Mouse (Mus musculus) C2C12 (cell line): Measurements from ENCODE around the gene Cela2a. TPM values are rescaled to one million over a fixed set of nuclear protein-coding genes. Genes with fewer than 3 reads are reported as not detected.

Source experiments
- H3K27me3 ChIP-seq: one replicate; pipeline ENCODE4 v1.6.1; 2011; ENCODE audit not compliant: control insufficient read depth, insufficient read depth, insufficient read length
- H3K36me3 ChIP-seq: one replicate; pipeline ENCODE4 v1.6.1; 2011; ENCODE audit not compliant: control insufficient read depth, insufficient read depth
- H3K4me3 ChIP-seq: one replicate; pipeline ENCODE4 v1.5.1; 2011; ENCODE audit warnings: mild to moderate bottlenecking, control low read depth; ENCODE audit not compliant: poor library complexity, insufficient read depth, severe bottlenecking
- H3K79me2 ChIP-seq: one replicate; pipeline ENCODE4 v1.6.1; 2011; ENCODE audit not compliant: control insufficient read depth, insufficient read depth
- H3K79me3 ChIP-seq: one replicate; pipeline ENCODE4 v1.6.1; 2011; ENCODE audit warnings: low read depth, control low read depth
- H3ac ChIP-seq: one replicate; pipeline ENCODE3; 2011; ENCODE audit warnings: low read depth; ENCODE audit not compliant: control insufficient read depth, insufficient read length
- CEBPB ChIP-seq: IDR thresholded peaks from one replicate; pipeline ENCODE4 v1.6.1; 2011; ENCODE audit warnings: low read depth, mild to moderate bottlenecking, control low read depth, moderate library complexity
- CTCF ChIP-seq: IDR thresholded peaks from one replicate; pipeline ENCODE4 v1.5.1; 2011; ENCODE audit not compliant: control insufficient read depth, insufficient read depth, insufficient read length
- FOSL1 ChIP-seq: IDR thresholded peaks from one replicate; pipeline ENCODE4 v1.8.0; 2011; ENCODE audit warnings: mild to moderate bottlenecking, low read length; ENCODE audit not compliant: poor library complexity, insufficient read depth, severe bottlenecking
- MAX ChIP-seq: IDR thresholded peaks from one replicate; pipeline ENCODE4 v1.6.1; 2011; ENCODE audit warnings: mild to moderate bottlenecking, control low read depth
- MYOD1 ChIP-seq: IDR thresholded peaks from one replicate; pipeline ENCODE4 v1.6.1; 2011; ENCODE audit warnings: low read depth; ENCODE audit not compliant: control insufficient read depth, insufficient read length
- MYOG ChIP-seq: IDR thresholded peaks from one replicate; pipeline ENCODE4 v1.6.1; 2011; ENCODE audit not compliant: control insufficient read depth, insufficient read length; ENCODE audit errors: extremely low read depth
- USF1 ChIP-seq: IDR thresholded peaks from one replicate; pipeline ENCODE4 v1.6.1; 2011; ENCODE audit warnings: low read depth, mild to moderate bottlenecking, control low read depth, moderate library complexity
- polyA plus RNA-seq: library from polyadenylated mRNA; unstranded; fragments of >200 nt; fragmentation: generic; extraction: Trizol; gene quantifications from one replicate; pipeline ENCODE4 v1.2.1, GENCODE M21; 2012; ENCODE audit warnings: missing spikeins

Cela2a gene
- polyA plus RNA-seq, 1 experiment, result not detected

DNA sequence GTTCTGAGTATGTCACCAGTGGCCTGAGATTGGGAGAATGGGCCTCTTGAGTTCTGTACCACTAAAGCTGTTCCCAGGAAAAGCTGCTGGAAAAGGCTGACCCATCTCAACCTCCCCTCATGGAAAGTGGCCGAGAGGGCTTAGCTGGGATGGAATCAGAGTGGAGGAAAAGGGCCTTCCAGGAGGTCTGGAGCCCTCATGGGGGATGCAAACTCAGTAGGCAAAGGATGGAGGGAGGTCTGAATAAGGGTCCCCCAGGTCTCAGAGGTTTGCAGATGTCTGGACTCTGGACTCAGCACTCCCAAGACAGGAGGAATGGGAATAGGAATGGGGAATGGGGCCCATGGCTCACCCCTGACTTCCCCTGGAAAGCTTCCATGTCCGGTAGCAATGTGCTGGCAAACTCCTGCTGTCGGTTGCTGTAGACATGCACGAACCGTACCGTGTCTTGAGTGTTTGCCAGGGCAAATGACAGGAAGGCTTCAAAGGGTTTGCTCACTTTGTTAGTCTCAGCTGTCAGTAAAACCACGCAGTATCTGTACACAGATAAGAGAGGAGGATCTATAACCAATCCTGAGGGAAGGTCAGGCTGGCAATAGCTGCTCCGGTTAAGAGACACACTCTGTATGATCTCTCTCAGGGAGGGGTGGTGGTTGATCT, 56.3 kb downstream of the Cela2a start:
- Histone ChIP-seq H3K79me3 (no peaks in the 10 kb centered on the region), H3K27me3 (no peaks in the 10 kb centered on the region), H3K79me2 (no peaks in the 10 kb centered on the region), H3K36me3 (peaks cover 41% of the 10 kb centered on the region), H3ac (no peak overlapping the region), H3K4me3 (no peak overlapping the region)
- TF ChIP-seq MYOD1 (no peak), MAX (no peak)

DNA sequence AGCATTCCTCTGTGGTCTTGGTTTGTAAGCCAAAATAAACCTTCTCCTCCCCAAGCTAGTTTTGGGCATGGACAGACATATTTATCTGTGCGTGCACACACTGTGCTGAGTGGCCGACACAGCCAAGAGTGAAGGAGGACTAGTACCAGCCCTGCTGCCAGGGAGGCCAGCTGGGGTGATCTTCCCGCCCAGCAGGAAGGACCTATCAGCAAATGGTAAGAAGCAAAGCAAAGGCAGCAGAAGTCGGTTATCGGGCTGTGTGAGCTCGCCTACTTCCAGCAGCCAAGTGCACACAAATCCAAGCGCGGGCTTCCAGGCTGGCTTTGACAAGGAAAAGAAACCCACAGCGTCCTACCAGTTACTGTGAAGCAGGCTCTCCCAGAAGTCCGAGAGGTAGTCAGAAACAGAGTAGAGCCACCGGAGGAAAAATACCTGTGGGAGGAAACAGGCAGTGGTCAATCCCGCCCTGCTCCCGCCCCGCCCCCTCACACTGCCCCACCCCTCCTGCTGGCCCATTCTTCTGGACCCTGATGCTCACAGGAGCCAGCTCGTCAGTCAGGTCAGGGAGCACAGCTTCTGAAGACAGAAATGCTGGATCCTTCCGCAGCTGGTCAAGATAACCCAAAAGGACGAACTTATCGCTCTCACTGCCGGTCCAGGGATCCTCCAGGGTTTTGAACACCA, 58.5 kb downstream of the Cela2a start:
- Histone ChIP-seq H3K4me3 (no peak overlapping the region), H3ac (peak overlapping the region; percentile 54), H3K79me3 (no peaks in the 10 kb centered on the region), H3K36me3 (peaks cover 42% of the 10 kb centered on the region), H3K27me3 (no peaks in the 10 kb centered on the region), H3K79me2 (no peaks in the 10 kb centered on the region)
- TF ChIP-seq MYOD1 (peak; percentile 0), FOSL1 (no peak), USF1 (no peak), MYOG (no peak), CTCF (no peak), CEBPB (no peak), MAX (no peak)

DNA sequence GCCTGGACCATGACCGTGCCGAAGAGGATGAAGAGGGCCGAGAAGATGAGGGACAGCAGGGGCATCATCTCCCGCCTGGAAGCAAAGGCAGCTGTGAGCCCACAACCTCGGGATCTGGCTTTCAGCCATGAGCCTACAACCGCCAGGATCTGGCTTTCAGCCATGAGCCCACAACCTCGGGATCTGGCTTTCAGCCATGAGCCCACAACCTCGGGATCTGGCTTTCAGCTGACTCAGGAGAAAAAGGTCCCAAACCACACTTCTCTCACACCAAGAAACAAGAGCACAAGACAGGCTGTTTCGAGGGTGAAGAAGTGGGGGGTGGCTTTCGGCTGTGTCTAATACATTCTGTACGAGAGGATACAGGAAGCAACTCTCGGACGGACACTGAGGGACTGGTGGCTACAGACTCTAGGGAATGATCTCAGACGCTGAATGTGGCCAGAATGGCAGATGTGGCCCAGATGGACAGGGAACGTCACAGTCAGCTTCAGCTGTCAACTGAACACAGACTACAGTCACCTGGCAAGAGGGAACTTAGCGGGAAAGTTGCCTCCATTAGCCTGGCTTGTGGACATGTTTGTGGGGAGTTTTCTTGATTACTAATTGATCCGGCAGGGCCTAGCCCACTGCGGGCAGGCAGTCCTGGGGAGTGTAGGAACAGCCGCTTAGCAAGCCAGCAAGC, 59.1 kb downstream of the Cela2a start:
- Histone ChIP-seq H3K79me2 (no peaks in the 10 kb centered on the region), H3ac (no peak overlapping the region), H3K79me3 (no peaks in the 10 kb centered on the region), H3K4me3 (no peak overlapping the region), H3K36me3 (peaks cover 48% of the 10 kb centered on the region), H3K27me3 (no peaks in the 10 kb centered on the region)
- peak; percentile 3 for TF ChIP-seq MYOD1
- TF ChIP-seq CEBPB, result no peak

DNA sequence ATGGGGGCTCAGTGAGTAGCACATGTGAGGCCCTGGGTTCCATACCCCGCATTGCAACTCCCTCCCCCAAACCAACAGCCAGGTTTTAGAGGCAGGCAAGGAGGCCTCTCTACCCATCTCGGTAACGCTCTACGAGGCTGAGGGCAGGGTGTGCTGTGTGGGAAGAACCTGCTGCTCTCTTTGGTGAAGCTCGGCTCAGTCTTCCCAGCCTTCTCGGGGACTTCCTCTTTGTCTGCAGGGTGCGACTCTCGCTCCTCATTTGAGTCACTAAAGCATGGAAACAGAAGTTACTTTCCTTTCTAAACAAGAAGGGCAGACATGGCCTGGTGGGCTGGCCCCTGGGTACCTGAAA, 59.7 kb downstream of the Cela2a start:
- Histone ChIP-seq H3K36me3 (peaks cover 50% of the 10 kb centered on the region), H3K79me2 (no peaks in the 10 kb centered on the region), H3K27me3 (no peaks in the 10 kb centered on the region), H3K4me3 (no peak overlapping the region), H3ac (no peak overlapping the region), H3K79me3 (no peaks in the 10 kb centered on the region)
- no peak for TF ChIP-seq CTCF
- no peak for TF ChIP-seq USF1
- no peak for TF ChIP-seq FOSL1
- no peak for TF ChIP-seq MYOG
- TF ChIP-seq MAX, result no peak
- no peak for TF ChIP-seq CEBPB
- TF ChIP-seq MYOD1, result no peak

DNA sequence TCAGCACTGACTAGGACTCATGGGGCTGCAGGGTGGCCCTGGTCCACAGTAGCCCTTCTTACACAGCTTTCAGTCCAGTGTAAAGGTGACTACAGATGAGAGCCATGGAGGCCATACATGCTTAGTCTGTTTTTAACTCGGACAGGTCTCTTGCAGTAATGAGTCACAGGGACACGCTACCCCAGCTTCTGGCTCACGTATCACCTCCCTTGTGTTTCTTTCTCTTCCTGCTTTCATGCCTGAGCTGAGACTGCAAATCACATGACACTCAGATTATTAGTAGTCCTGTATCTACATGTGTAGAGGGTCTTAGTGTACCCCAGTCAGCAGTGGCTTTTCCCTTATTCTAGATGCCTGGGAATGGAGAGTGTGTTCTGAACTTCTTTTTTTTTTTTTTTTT, 61.0 kb downstream of the Cela2a start:
- no peak overlapping the region for H3K4me3 ChIP-seq
- H3K27me3 ChIP-seq, result no peaks in the 10 kb centered on the region
- peaks cover 42% of the 10 kb centered on the region for H3K36me3 ChIP-seq
- no peaks in the 10 kb centered on the region for H3K79me2 ChIP-seq
- H3K79me3 ChIP-seq, result no peaks in the 10 kb centered on the region
- TF ChIP-seq MAX (no peak), FOSL1 (no peak), CTCF (no peak), MYOD1 (no peak), MYOG (no peak), USF1 (no peak), CEBPB (no peak)
- no peak overlapping the region for H3ac ChIP-seq

Other genes starting within 250 kb of the Cela2a start
- gene Fblim1, start 220.1 kb downstream of the Cela2a start, polyA plus RNA-seq, result 49.8 TPM
- gene Tmem82, start 207.5 kb downstream of the Cela2a start, polyA plus RNA-seq, result not detected
- gene Slc25a34, start 202.3 kb downstream of the Cela2a start, polyA plus RNA-seq, result 0.13 TPM
- 13.1 TPM for gene Plekhm2, start 161.3 kb downstream of the Cela2a start, polyA plus RNA-seq
- gene Rsc1a1, start 140.6 kb downstream of the Cela2a start, polyA plus RNA-seq, result 5.4 TPM
- gene Ddi2, start 102.7 kb downstream of the Cela2a start, polyA plus RNA-seq, result 12.8 TPM
- gene Agmat, start 79.5 kb downstream of the Cela2a start, polyA plus RNA-seq, result not detected
- 5.2 TPM for gene Dnajc16, start 35.2 kb downstream of the Cela2a start, polyA plus RNA-seq
- gene Casp9, start 32.5 kb downstream of the Cela2a start, polyA plus RNA-seq, result 17.0 TPM
- gene Ctrc, start 20.2 kb upstream of the Cela2a start, polyA plus RNA-seq, result not detected
- 45.1 TPM for gene Efhd2, start 48.8 kb upstream of the Cela2a start, polyA plus RNA-seq
- 0.07 TPM for gene Fhad1, start 188.9 kb upstream of the Cela2a start, polyA plus RNA-seq